Mouse (Mus musculus) cerebellum, adult 2 months (tissue): ENCODE measurements at regions not wholly inside any gene's neighbourhood (a gene's known extent, or its start where the extent isn't known, plus 50 kb on each side); places are given as distances from the start of the nearest gene placed in this dataset.
A peak's percentile ranks its signal among the peaks of the same experiment; 100 is the strongest.

ENCODE experiments used
- DNase-seq, 2 experiments: peaks; one replicate each; pipeline ENCODE4 v3.0.0; 2021
- H3K27ac ChIP-seq: fragments of 200-500 bp; 2 replicates; pipeline ENCODE4 v1.5.1; 2012; ENCODE audit warnings: low read length, control low read depth, inconsistent platforms; ENCODE audit not compliant: insufficient read depth
- H3K27me3 ChIP-seq: fragments of 200-500 bp; 2 replicates; pipeline ENCODE4 v1.6.1; 2012; ENCODE audit warnings: inconsistent platforms, mild to moderate bottlenecking, low read length, moderate library complexity; ENCODE audit not compliant: control insufficient read depth, insufficient read depth
- H3K4me1 ChIP-seq: fragments of 200-500 bp; 2 replicates; pipeline ENCODE4 v1.6.1; 2011; ENCODE audit warnings: low read length; ENCODE audit not compliant: control insufficient read depth, insufficient read depth
- H3K4me3 ChIP-seq: fragments of 200-500 bp; replicated peaks from 2 replicates; pipeline ENCODE3; 2011; ENCODE audit warnings: mild to moderate bottlenecking, low read depth, low read length, control low read depth; ENCODE audit not compliant: insufficient read depth
- CTCF ChIP-seq: fragments of 200-500 bp; IDR thresholded peaks from 2 replicates; pipeline ENCODE4 v1.5.1; 2011; ENCODE audit warnings: low read depth, mild to moderate bottlenecking, control low read depth, low read length, moderate library complexity, borderline replicate concordance; ENCODE audit not compliant: insufficient read depth
- POLR2A ChIP-seq: fragments of 200-500 bp; IDR thresholded peaks from 2 replicates; pipeline ENCODE4 v1.6.1; 2011; ENCODE audit warnings: low read length, control low read depth, borderline replicate concordance; ENCODE audit not compliant: insufficient read depth
- WGBS: fragments of 180-500 bp; shearing (Covaris S2); methylation state at CpG from one replicate; pipeline ENCODE4 v1.1.7; 2018; 5-methylcytosine and 5-hydroxymethylcytosine counted together

GRCm38 (mm10) chr9:50438738-50439137, 55.6 kb upstream of the Plet1 start:
- WGBS, result 79% methylated on average over 7 of the region's 7 CpGs
- TF ChIP-seq POLR2A (no peak), CTCF (no peak)
- Histone ChIP-seq H3K27ac (no peak overlapping the region), H3K27me3 (no peaks in the 10 kb centered on the region), H3K4me3 (no peak overlapping the region), H3K4me1 (no peaks in the 10 kb centered on the region)
- DNase-seq, result no peak

DNA sequence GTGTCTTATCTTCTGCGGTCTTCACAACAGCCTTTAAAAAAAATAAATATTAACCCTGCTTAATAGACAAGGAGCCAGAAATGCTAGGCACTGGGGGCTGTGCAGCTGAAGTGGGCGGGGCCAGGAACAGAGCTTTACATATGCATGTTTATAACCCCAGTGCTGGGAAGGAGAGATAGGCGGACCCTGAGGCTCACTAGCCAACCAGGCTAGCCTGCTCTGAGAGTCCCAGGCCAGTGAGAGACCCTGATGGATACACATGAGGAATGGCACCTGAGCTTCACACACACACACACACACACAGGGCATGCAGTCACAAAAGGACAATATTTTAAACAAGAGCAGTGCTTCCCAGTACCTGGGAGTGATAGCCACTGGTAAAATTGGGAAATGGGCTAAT, 54.1 kb upstream of the Plet1 start:
- H3K27ac ChIP-seq, result no peak overlapping the region
- no peak for TF ChIP-seq CTCF
- no peak for TF ChIP-seq POLR2A
- H3K27me3 ChIP-seq, result no peaks in the 10 kb centered on the region
- DNase-seq, result no peak
- WGBS, result 66% methylated on average over 3 of the region's 3 CpGs
- H3K4me1 ChIP-seq, result no peaks in the 10 kb centered on the region
- H3K4me3 ChIP-seq, result no peak overlapping the region

- no peak for DNase-seq
- WGBS, result 25% methylated on average over 2 of the region's 2 CpGs
- H3K27ac ChIP-seq, result no peak overlapping the region
- H3K27me3 ChIP-seq, result no peaks in the 10 kb centered on the region
- H3K4me1 ChIP-seq, result no peaks in the 10 kb centered on the region
- no peak for TF ChIP-seq CTCF
- TF ChIP-seq POLR2A, result no peak
- no peak overlapping the region for H3K4me3 ChIP-seq
Measured at GRCm38 (mm10) chr9:50440689-50441088, 53.6 kb upstream of the Plet1 start.

GRCm38 (mm10) chr9:50443708-50444463, 50.4 kb upstream of the Plet1 start:
- H3K27ac ChIP-seq, result no peak overlapping the region
- peak; percentile 80 for TF ChIP-seq CTCF
- no peak for TF ChIP-seq POLR2A
- H3K27me3 ChIP-seq, result no peaks in the 10 kb centered on the region
- no peak overlapping the region for H3K4me3 ChIP-seq
- WGBS, result 57% methylated on average over 23 of the region's 23 CpGs
- DNase-seq, result peak; percentile 55 to 59
- H3K4me1 ChIP-seq, result peaks cover 2% of the 10 kb centered on the region; the same call in 1 of the 2 replicates
